Mouse (Mus musculus) layer of hippocampus, adult 18-20 months (tissue): ENCODE data around the gene Gm3415. TPM values are rescaled to one million over a fixed set of nuclear protein-coding genes. Genes with fewer than 3 reads are reported as not detected.
A peak's percentile ranks its signal among the peaks of the same experiment; 100 is the strongest.
"Not testable (repeated sequence)": the region's sequence is repeated elsewhere in the genome, so short reads cannot be mapped to it uniquely, and the experiment has no call there.

Source experiments
- DNase-seq, 2 experiments: peaks; one replicate each; pipeline ENCODE4 v3.0.0; 2022; ENCODE audit warnings: low spot score in 2 of 2
- long read RNA-seq: library from polyadenylated mRNA; stranded (forward); transcript quantifications from one replicate; pipeline ENCODE4 v2.0.0, GENCODE M21; 2021
- total RNA-seq, 2 experiments: library from RNA; stranded (reverse); gene quantifications; 2 replicates each; pipeline ENCODE4 v1.2.3; 2021

Gene Gm3415
- total RNA-seq, result not detected
- long read RNA-seq, result 0 reads

DNA sequence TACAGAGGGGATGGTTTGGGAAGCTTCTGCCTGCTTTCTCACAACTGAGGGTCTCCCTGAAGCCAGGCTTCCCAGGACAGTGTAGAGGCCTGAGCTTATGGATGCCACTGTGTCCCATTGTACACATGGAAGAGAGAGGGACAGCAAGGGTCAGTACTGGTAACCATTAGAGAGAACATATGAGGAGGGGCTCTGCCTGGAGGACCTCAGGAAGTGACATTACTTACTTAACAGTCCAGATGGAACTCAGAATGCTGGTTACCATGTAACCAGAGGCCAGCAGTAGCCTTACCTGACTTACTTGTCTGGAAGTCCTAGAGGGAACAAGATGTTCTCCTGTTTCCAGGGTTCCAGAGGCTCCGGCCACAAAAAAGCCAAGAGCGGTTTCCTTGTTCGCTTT is at the start of gene Gm3415:
Gene Gm3415, plus strand, starts transcription at position 301 of the 400 bp plus-strand sequence.
- DNase-seq, result not testable (repeated sequence)

- DNase-seq, result not testable (repeated sequence)
These were observed 42.1 kb upstream of the Gm3415 start, which contains the start of gene Gm3402 for GRCm38 (mm10) chr5:146513823-146514222. Gene Gm3402, plus strand, starts transcription at chr5:146514123.

DNA sequence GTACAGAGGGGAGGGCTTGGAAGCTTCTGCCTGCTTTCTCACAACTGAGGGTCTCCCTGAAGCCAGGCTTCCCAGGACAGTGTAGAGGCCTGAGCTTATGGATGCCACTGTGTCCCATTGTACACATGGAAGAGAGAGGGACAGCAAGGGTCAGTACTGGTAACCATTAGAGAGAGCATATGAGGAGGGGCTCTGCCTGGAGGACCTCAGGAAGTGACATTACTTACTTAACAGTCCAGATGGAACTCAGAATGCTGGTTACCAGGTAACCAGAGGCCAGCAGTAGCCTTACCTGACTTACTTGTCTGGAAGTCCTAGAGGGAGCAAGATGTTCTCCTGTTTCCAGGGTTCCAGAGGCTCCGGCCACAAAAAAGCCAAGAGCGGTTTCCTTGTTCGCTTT is 30.4 kb upstream of the Gm3415 start, which contains the start of gene Gm3404:
Gene Gm3404, plus strand, starts transcription at position 301 of the 400 bp plus-strand sequence.
- not testable (repeated sequence) for DNase-seq

DNA sequence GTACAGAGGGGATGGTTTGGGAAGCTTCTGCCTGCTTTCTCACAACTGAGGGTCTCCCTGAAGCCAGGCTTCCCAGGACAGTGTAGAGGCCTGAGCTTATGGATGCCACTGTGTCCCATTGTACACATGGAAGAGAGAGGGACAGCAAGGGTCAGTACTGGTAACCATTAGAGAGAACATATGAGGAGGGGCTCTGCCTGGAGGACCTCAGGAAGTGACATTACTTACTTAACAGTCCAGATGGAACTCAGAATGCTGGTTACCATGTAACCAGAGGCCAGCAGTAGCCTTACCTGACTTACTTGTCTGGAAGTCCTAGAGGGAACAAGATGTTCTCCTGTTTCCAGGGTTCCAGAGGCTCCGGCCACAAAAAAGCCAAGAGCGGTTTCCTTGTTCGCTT is 18.6 kb upstream of the Gm3415 start, which contains the start of gene Gm3409:
Gene Gm3409, plus strand, starts transcription at position 301 of the 400 bp plus-strand sequence.
- not testable (repeated sequence) for DNase-seq

- DNase-seq, result no peak
These were observed 8.3 kb downstream of the Gm3415 start for GRCm38 (mm10) chr5:146564259-146564658.

DNA sequence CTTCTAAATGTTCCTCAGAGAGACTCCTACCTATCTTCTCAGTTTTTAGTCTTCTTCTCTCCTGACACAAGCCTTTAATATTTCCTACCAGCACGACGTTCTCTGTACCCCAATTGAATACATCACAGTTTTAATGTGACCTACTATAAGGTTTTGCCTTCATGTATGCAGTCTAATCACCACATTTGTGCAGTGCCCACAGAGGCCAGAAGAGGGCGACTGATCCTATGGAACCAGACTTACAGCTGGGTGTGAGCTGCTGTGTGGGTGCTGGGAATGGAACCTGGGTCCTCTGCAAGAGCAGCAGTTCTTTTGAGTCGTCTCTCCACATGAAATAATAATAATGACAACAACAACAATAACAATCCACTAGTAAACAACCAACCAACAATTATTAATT is 11.1 kb downstream of the Gm3415 start:
- no peak for DNase-seq

DNA sequence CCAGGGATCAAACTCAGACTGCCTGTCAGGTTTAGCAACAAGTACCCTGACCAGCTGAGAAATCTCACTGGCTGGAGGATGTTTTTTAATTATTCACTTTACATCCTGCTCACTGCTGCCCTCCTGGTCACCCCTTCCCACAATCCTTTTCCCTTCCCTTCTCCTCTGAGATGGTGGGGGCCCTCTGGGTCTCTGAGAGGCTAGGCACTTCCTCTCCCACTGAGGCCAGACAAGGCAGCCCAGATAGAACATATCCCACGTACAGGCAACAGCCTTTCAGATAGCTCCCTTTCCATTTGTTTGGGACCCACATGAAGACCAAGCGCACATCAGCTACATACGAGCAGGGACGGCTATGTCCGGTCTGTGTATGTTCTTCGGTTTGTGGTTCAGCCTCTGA is 14.2 kb downstream of the Gm3415 start:
- not testable (repeated sequence) for DNase-seq

GRCm38 (mm10) chr5:146571830-146572734 is 16.1 kb downstream of the Gm3415 start:
- DNase-seq, result peak; percentile 74 to 91

DNA sequence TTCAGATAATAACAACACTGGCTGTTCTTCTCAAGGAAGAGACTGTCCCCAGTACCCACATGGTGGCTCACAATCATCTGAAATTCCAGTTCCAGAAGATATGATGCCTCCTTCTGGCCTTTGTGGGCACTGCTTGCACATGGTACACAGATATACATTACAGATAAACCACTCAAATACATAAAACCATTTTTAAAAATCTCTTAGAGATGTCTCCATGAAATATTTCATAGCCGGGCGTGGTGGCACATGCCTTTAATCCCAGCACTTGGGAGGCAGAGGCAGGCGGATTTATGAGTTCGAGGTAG is 16.8 kb downstream of the Gm3415 start:
- DNase-seq, result not testable (repeated sequence)

DNA sequence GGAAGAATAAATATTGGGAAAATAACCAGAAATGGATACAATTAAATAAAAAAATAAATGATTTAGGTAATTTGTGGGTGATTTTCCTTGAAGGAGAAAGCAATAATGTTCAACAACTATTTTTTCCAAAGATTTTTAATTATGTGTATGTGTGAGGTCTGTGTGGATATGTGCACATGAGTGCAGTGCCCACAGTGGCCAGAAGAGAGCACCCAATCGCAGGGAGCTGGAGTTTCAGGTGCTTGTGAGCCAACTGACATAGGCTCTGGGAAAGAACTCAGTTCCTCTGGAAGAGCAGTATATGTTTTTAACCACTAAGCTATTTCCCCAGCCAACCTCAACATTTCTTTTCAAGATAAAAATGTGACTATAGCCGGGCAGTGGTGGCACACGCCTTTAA is 20.7 kb downstream of the Gm3415 start:
- DNase-seq, result no peak

GRCm38 (mm10) chr5:146584156-146584477 is 28.2 kb downstream of the Gm3415 start:
- DNase-seq, result peak in 1 of 2 experiments; percentile 41

DNA sequence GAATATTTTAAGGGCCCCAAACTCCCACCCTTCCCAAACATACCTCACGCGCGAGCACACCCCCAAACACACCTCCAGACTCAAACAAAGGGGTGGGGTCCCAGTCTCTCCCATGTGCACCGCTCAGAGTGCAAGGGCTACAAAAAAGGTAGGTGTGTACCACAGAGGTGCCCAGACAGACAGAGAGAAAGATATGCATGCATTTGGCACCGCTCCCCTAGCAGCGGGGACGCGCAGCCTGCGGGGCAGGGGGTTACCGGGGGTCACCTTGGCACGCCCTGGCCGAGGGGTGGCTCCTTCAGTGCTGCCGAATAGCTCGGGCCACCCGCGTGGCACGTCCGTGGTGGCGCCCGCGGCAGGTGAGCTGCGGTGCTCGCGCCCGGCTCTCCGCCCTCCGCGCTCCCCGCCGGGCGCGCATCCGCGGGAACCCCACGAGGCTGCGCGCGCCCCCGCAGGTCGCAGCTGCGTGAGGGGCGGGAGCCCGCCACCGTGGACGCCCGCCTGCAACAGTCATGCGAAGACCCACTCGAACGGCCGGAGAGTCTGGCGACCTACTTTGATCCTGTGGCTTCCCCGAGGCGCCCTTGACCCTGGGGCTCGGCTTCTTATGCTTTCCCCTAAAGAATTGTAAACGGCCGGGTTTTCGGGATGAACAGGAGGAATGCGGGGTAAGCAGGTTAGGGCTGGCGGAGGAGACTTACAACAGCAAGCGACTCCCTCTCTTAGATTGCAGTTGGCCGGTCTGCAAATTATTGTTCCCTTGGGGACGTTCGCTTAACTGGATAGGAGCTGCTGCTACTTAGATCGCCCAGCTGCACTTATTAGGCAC is 28.8 kb downstream of the Gm3415 start, which contains the start of gene Gpr12:
Gene Gpr12, minus strand, starts transcription at position 762 of the 829 bp plus-strand sequence.
- peak in 1 of 2 experiments; percentile 45 for DNase-seq

GRCm38 (mm10) chr5:146585307-146585651 is 29.3 kb downstream of the Gm3415 start:
- no peak for DNase-seq

GRCm38 (mm10) chr5:146586357-146587070 is 30.6 kb downstream of the Gm3415 start:
- no peak for DNase-seq

GRCm38 (mm10) chr5:146590987-146591386 is 35.1 kb downstream of the Gm3415 start:
- peak in 1 of 2 experiments; percentile 20 for DNase-seq

- peak in 1 of 2 experiments; percentile 67 for DNase-seq
These were observed 35.7 kb downstream of the Gm3415 start for GRCm38 (mm10) chr5:146591636-146592035.

GRCm38 (mm10) chr5:146592580-146592979 is 36.6 kb downstream of the Gm3415 start:
- no peak for DNase-seq

- no peak for DNase-seq
These were observed 40.9 kb downstream of the Gm3415 start for GRCm38 (mm10) chr5:146596612-146597502.

- DNase-seq, result no peak
These were observed 41.6 kb downstream of the Gm3415 start for GRCm38 (mm10) chr5:146597503-146597874.
